Mouse (Mus musculus): ENCODE data around the gene Scml4. TPM values are rescaled to one million over a fixed set of nuclear protein-coding genes. Genes with fewer than 3 reads are reported as not detected.

The Scml4 gene
- polyA plus RNA-seq, 1 experiment from 2014 or later, result 3.7 TPM

- Histone ChIP-seq H3K36me3 (ENCODE audit: control insufficient read depth, insufficient read depth, low read length) (no peaks in the 10 kb centered on the region), H3K4me2 (ENCODE audit: low read depth) (no peak overlapping the region), H3K9me3 (ENCODE audit: control insufficient read depth, low read length) (no peaks in the 10 kb centered on the region), H3K4me1 (ENCODE audit: control insufficient read depth, insufficient read depth, low read length) (peaks cover 4% of the 10 kb centered on the region; the same call in 1 of the 2 replicates), H3K27ac (ENCODE audit: low read depth, low read length) (no peak overlapping the region), H3K27me3 (ENCODE audit: control insufficient read depth, insufficient read depth, low read length) (no peaks in the 10 kb centered on the region), H3K9ac (ENCODE audit: low read length) (no peak overlapping the region), H3K4me3 (ENCODE audit: low read depth, low read length) (no peak overlapping the region)
- 89% methylated on average over 9 of the region's 9 CpGs for WGBS
- no peak for DNase-seq (ENCODE audit: low spot score)
- ATAC-seq (ENCODE audit: insufficient read depth, low FRiP score, low TSS enrichment), result no peak
Observed at GRCm38 (mm10) chr10:42868416-42868815, 8.2 kb downstream of the Scml4 start.

DNA sequence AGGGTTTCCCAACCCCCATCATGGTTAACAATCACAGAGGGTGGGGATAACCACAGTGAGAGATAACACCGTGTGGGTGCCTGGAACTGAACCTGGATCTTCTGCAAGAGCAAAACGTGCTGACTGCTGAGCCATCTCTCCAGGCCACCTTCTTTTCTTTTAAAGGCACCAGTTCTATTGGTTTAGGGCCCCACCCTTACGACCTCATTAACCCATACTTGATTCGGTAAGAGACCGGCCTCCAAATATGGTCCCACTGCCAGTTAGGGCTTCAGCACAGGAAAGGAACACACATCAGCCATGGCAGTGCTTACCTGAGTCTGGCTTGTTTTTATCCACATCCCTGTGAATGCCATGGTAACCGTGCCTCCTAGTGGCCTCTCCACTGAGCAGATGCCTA lies 9.3 kb downstream of the Scml4 start:
- H3K9me3 ChIP-seq (ENCODE audit: control insufficient read depth, low read length), result no peaks in the 10 kb centered on the region
- H3K4me3 ChIP-seq (ENCODE audit: low read depth, low read length), result no peak overlapping the region
- DNase-seq (ENCODE audit: low spot score), result no peak
- H3K9ac ChIP-seq (ENCODE audit: low read length), result no peak overlapping the region
- no peaks in the 10 kb centered on the region for H3K4me1 ChIP-seq (ENCODE audit: control insufficient read depth, insufficient read depth, low read length)
- H3K27me3 ChIP-seq (ENCODE audit: control insufficient read depth, insufficient read depth, low read length), result no peaks in the 10 kb centered on the region
- H3K27ac ChIP-seq (ENCODE audit: low read depth, low read length), result no peak overlapping the region
- 56% methylated on average over 6 of the region's 6 CpGs for WGBS
- H3K36me3 ChIP-seq (ENCODE audit: control insufficient read depth, insufficient read depth, low read length), result no peaks in the 10 kb centered on the region
- ATAC-seq (ENCODE audit: insufficient read depth, low FRiP score, low TSS enrichment), result no peak
- H3K4me2 ChIP-seq (ENCODE audit: low read depth), result no peak overlapping the region

GRCm38 (mm10) chr10:42872269-42873010 lies 12.3 kb downstream of the Scml4 start:
- H3K4me3 ChIP-seq (ENCODE audit: low read depth, low read length), result no peak overlapping the region
- no peak overlapping the region for H3K27ac ChIP-seq (ENCODE audit: low read depth, low read length)
- H3K9me3 ChIP-seq (ENCODE audit: control insufficient read depth, low read length), result no peaks in the 10 kb centered on the region
- ATAC-seq (ENCODE audit: insufficient read depth, low FRiP score, low TSS enrichment) (no peak), DNase-seq (ENCODE audit: low spot score) (no peak)
- no peaks in the 10 kb centered on the region for H3K27me3 ChIP-seq (ENCODE audit: control insufficient read depth, insufficient read depth, low read length)
- H3K4me2 ChIP-seq (ENCODE audit: low read depth), result no peak overlapping the region
- no peak overlapping the region for H3K9ac ChIP-seq (ENCODE audit: low read length)
- H3K36me3 ChIP-seq (ENCODE audit: control insufficient read depth, insufficient read depth, low read length), result no peaks in the 10 kb centered on the region
- 78% methylated on average over 15 of the region's 15 CpGs for WGBS
- no peaks in the 10 kb centered on the region for H3K4me1 ChIP-seq (ENCODE audit: control insufficient read depth, insufficient read depth, low read length)

- H3K27me3 ChIP-seq (ENCODE audit: control insufficient read depth, insufficient read depth, low read length), result no peaks in the 10 kb centered on the region
- no peak overlapping the region for H3K9ac ChIP-seq (ENCODE audit: low read length)
- DNase-seq (ENCODE audit: low spot score) (no peak), ATAC-seq (ENCODE audit: insufficient read depth, low FRiP score, low TSS enrichment) (no peak)
- no peaks in the 10 kb centered on the region for H3K9me3 ChIP-seq (ENCODE audit: control insufficient read depth, low read length)
- H3K4me2 ChIP-seq (ENCODE audit: low read depth), result no peak overlapping the region
- H3K4me3 ChIP-seq (ENCODE audit: low read depth, low read length), result no peak overlapping the region
- no peak overlapping the region for H3K27ac ChIP-seq (ENCODE audit: low read depth, low read length)
- H3K36me3 ChIP-seq (ENCODE audit: control insufficient read depth, insufficient read depth, low read length), result no peaks in the 10 kb centered on the region
- no peaks in the 10 kb centered on the region for H3K4me1 ChIP-seq (ENCODE audit: control insufficient read depth, insufficient read depth, low read length)
- 87% methylated on average over 7 of the region's 7 CpGs for WGBS
Observed at GRCm38 (mm10) chr10:42873077-42873595, 13.0 kb downstream of the Scml4 start.

DNA sequence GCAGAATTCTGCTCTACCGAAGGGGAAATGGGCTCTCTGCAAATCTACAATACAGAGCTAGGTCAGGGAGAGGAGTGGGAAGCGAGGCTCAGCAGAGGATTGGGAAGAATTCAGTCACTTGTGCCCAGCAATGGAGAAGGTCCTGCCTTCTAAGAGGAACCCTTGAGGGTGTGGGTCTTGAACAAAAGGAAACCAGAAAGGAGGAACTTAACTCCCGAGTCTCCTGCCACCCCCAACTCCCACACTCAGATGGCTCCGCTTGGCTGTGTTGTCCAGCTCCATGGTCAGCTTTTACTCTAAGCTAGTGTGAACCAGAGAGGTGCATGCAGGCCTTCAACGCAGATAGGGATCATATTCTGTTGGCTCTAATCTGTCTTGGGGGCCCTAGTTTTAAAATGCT lies 16.0 kb downstream of the Scml4 start:
- 81% methylated on average over 5 of the region's 5 CpGs for WGBS
- H3K27me3 ChIP-seq (ENCODE audit: control insufficient read depth, insufficient read depth, low read length), result no peaks in the 10 kb centered on the region
- ATAC-seq (ENCODE audit: insufficient read depth, low FRiP score, low TSS enrichment), result no peak
- H3K4me2 ChIP-seq (ENCODE audit: low read depth), result no peak overlapping the region
- H3K9me3 ChIP-seq (ENCODE audit: control insufficient read depth, low read length), result no peaks in the 10 kb centered on the region
- no peak overlapping the region for H3K27ac ChIP-seq (ENCODE audit: low read depth, low read length)
- H3K9ac ChIP-seq (ENCODE audit: low read length), result no peak overlapping the region
- no peak for DNase-seq (ENCODE audit: low spot score)
- no peak overlapping the region for H3K4me3 ChIP-seq (ENCODE audit: low read depth, low read length)
- no peaks in the 10 kb centered on the region for H3K36me3 ChIP-seq (ENCODE audit: control insufficient read depth, insufficient read depth, low read length)
- H3K4me1 ChIP-seq (ENCODE audit: control insufficient read depth, insufficient read depth, low read length), result no peaks in the 10 kb centered on the region

DNA sequence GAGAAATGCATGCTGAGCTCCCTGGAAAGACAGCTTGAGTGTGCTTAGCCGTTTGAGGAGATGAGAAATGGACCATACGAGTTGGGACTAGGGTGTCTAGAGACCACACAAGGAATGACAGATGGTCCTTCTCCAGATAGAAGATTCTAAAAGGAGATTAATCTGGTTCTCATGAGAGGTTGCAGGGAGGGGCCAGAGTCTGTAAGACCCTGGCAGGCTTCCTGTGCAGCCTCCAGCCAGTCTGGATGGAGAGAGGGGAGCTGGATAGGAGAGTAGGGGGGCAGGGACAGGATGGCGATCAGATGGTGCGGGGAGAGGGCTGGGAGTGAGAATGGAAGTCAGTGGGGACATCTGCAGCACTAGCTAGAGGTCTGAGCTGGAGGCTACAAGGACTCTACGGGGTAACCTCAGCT lies 19.1 kb downstream of the Scml4 start:
- no peak for ATAC-seq (ENCODE audit: insufficient read depth, low FRiP score, low TSS enrichment)
- H3K4me3 ChIP-seq (ENCODE audit: low read depth, low read length), result no peak overlapping the region
- no peaks in the 10 kb centered on the region for H3K4me1 ChIP-seq (ENCODE audit: control insufficient read depth, insufficient read depth, low read length)
- no peak for DNase-seq (ENCODE audit: low spot score)
- no peak overlapping the region for H3K27ac ChIP-seq (ENCODE audit: low read depth, low read length)
- no peak overlapping the region for H3K4me2 ChIP-seq (ENCODE audit: low read depth)
- no peaks in the 10 kb centered on the region for H3K36me3 ChIP-seq (ENCODE audit: control insufficient read depth, insufficient read depth, low read length)
- no peak overlapping the region for H3K9ac ChIP-seq (ENCODE audit: low read length)
- H3K9me3 ChIP-seq (ENCODE audit: control insufficient read depth, low read length), result no peaks in the 10 kb centered on the region
- H3K27me3 ChIP-seq (ENCODE audit: control insufficient read depth, insufficient read depth, low read length), result no peaks in the 10 kb centered on the region
- WGBS, result 74% methylated on average over 5 of the region's 5 CpGs

DNA sequence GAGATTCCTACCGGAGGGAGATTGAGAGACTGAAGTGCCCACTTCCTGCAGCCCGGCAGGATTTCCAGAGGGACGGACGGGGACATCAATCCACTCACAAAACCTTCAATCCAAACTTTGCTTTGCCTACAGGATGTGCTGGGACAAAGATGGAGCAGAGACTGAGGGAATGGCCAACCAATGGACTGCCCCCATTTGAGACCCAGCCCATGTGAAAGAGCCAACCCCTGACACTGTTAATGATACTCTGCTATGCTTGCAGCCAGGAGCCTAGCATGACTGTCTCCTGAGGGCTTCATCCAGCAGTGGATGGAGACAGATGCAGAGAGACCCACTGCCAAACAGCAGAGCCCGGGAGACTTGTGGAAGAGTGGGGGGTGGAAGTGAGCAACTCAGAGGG lies 19.5 kb downstream of the Scml4 start:
- H3K27me3 ChIP-seq (ENCODE audit: control insufficient read depth, insufficient read depth, low read length), result no peaks in the 10 kb centered on the region
- 82% methylated on average over 5 of the region's 5 CpGs for WGBS
- H3K4me2 ChIP-seq (ENCODE audit: low read depth), result no peak overlapping the region
- no peak overlapping the region for H3K9ac ChIP-seq (ENCODE audit: low read length)
- no peaks in the 10 kb centered on the region for H3K9me3 ChIP-seq (ENCODE audit: control insufficient read depth, low read length)
- DNase-seq (ENCODE audit: low spot score) (no peak), ATAC-seq (ENCODE audit: insufficient read depth, low FRiP score, low TSS enrichment) (no peak)
- H3K36me3 ChIP-seq (ENCODE audit: control insufficient read depth, insufficient read depth, low read length), result no peaks in the 10 kb centered on the region
- H3K4me3 ChIP-seq (ENCODE audit: low read depth, low read length), result no peak overlapping the region
- no peak overlapping the region for H3K27ac ChIP-seq (ENCODE audit: low read depth, low read length)
- no peaks in the 10 kb centered on the region for H3K4me1 ChIP-seq (ENCODE audit: control insufficient read depth, insufficient read depth, low read length)

GRCm38 (mm10) chr10:42887040-42887439 lies 26.9 kb downstream of the Scml4 start:
- Histone ChIP-seq H3K36me3 (ENCODE audit: control insufficient read depth, insufficient read depth, low read length) (no peaks in the 10 kb centered on the region), H3K4me3 (ENCODE audit: low read depth, low read length) (no peak overlapping the region), H3K27me3 (ENCODE audit: control insufficient read depth, insufficient read depth, low read length) (no peaks in the 10 kb centered on the region), H3K27ac (ENCODE audit: low read depth, low read length) (no peak overlapping the region), H3K4me1 (ENCODE audit: control insufficient read depth, insufficient read depth, low read length) (no peaks in the 10 kb centered on the region), H3K9me3 (ENCODE audit: control insufficient read depth, low read length) (no peaks in the 10 kb centered on the region), H3K4me2 (ENCODE audit: low read depth) (no peak overlapping the region), H3K9ac (ENCODE audit: low read length) (no peak overlapping the region)
- ATAC-seq (ENCODE audit: insufficient read depth, low FRiP score, low TSS enrichment) (no peak), DNase-seq (ENCODE audit: low spot score) (no peak)
- WGBS, result 4% methylated on average over 6 of the region's 6 CpGs

DNA sequence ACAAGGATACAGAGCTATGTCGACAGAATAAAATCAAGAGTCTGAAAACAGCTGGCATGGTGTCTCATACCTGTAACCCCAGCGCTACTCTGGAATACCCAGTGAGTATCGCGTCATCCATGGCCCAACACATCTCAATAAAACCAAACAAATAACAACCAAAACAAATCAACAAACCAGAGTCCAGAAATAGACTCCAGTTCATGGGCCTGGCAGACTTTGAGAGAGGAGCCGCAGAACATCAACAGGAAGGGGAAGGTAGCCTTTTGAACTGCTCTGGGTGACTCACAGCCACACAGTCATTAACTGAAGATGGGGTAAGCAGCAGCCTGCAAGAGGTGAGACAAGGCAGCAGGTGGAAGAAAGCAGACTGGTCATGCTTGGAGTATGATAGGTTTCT lies 28.1 kb downstream of the Scml4 start:
- no peak for ATAC-seq (ENCODE audit: insufficient read depth, low FRiP score, low TSS enrichment)
- Histone ChIP-seq H3K27me3 (ENCODE audit: control insufficient read depth, insufficient read depth, low read length) (no peaks in the 10 kb centered on the region), H3K9me3 (ENCODE audit: control insufficient read depth, low read length) (no peaks in the 10 kb centered on the region), H3K9ac (ENCODE audit: low read length) (no peak overlapping the region), H3K4me2 (ENCODE audit: low read depth) (no peak overlapping the region), H3K4me1 (ENCODE audit: control insufficient read depth, insufficient read depth, low read length) (no peaks in the 10 kb centered on the region), H3K27ac (ENCODE audit: low read depth, low read length) (no peak overlapping the region), H3K4me3 (ENCODE audit: low read depth, low read length) (no peak overlapping the region), H3K36me3 (ENCODE audit: control insufficient read depth, insufficient read depth, low read length) (no peaks in the 10 kb centered on the region)
- WGBS, result 88% methylated on average over 5 of the region's 5 CpGs
- DNase-seq (ENCODE audit: low spot score), result no peak

All from neural tube, embryonic 11.5 days (tissue).